Mouse (Mus musculus): Measurements from ENCODE around the gene Ntm.

The Ntm gene

GRCm38 (mm10) chr9:29881614-29882013, 81.3 kb downstream of the Ntm start:
- no peak for DNase-seq

GRCm38 (mm10) chr9:29877583-29877982, 85.4 kb downstream of the Ntm start:
- no peak for DNase-seq

GRCm38 (mm10) chr9:29867746-29868145, 95.2 kb downstream of the Ntm start:
- DNase-seq = no peak

GRCm38 (mm10) chr9:29866824-29867223, 96.1 kb downstream of the Ntm start:
- DNase-seq = no peak

- DNase-seq = no peak
These were observed 96.8 kb downstream of the Ntm start for GRCm38 (mm10) chr9:29866101-29866500.

GRCm38 (mm10) chr9:29865502-29865901, 97.4 kb downstream of the Ntm start:
- DNase-seq = no peak

- no peak for DNase-seq
These were observed 98.1 kb downstream of the Ntm start for GRCm38 (mm10) chr9:29864886-29865285.

- no peak for DNase-seq
These were observed 100.5 kb downstream of the Ntm start for GRCm38 (mm10) chr9:29862408-29862807.

- no peak for DNase-seq
These were observed 103.5 kb downstream of the Ntm start for GRCm38 (mm10) chr9:29859256-29860048.

- no peak for DNase-seq
These were observed 114.0 kb downstream of the Ntm start for GRCm38 (mm10) chr9:29848735-29849455.

- DNase-seq = no peak
These were observed 125.6 kb downstream of the Ntm start for GRCm38 (mm10) chr9:29837344-29837743.

- no peak for DNase-seq
These were observed 128.0 kb downstream of the Ntm start for GRCm38 (mm10) chr9:29834911-29835310.

- DNase-seq = no peak
These were observed 129.2 kb downstream of the Ntm start for GRCm38 (mm10) chr9:29833781-29834180.

GRCm38 (mm10) chr9:29827240-29827660, 135.7 kb downstream of the Ntm start:
- DNase-seq = no peak

- DNase-seq = no peak
These were observed 137.7 kb downstream of the Ntm start for GRCm38 (mm10) chr9:29825236-29825635.

- DNase-seq = no peak
These were observed 139.2 kb downstream of the Ntm start for GRCm38 (mm10) chr9:29823716-29824115.

- DNase-seq = no peak
These were observed 150.3 kb downstream of the Ntm start for GRCm38 (mm10) chr9:29812685-29813084.

GRCm38 (mm10) chr9:29806790-29807189, 156.2 kb downstream of the Ntm start:
- no peak for DNase-seq

GRCm38 (mm10) chr9:29804483-29804882, 158.5 kb downstream of the Ntm start:
- no peak for DNase-seq

GRCm38 (mm10) chr9:29803738-29804285, 159.1 kb downstream of the Ntm start:
- no peak for DNase-seq

- DNase-seq = no peak
These were observed 159.8 kb downstream of the Ntm start for GRCm38 (mm10) chr9:29802990-29803737.

GRCm38 (mm10) chr9:29802071-29802705, 160.8 kb downstream of the Ntm start:
- DNase-seq = no peak

GRCm38 (mm10) chr9:29796281-29796680, 166.7 kb downstream of the Ntm start:
- DNase-seq = no peak

Data from B cell, adult 2 months (primary cell).